Mouse (Mus musculus) ES-Bruce4 (cell line): ENCODE results near the gene Osbpl11.

ENCODE experiments used
- CTCF ChIP-seq: IDR thresholded peaks from one replicate; pipeline ENCODE4 v1.8.1; 2011; ENCODE audit warnings: low read depth, low read length
- EP300 ChIP-seq: IDR thresholded peaks from 2 replicates; pipeline ENCODE4 v1.6.1; 2011; ENCODE audit warnings: low read depth, low read length; ENCODE audit not compliant: insufficient read depth
- POLR2A ChIP-seq: IDR thresholded peaks from one replicate; pipeline ENCODE4 v1.8.1; 2011; ENCODE audit warnings: low read length; ENCODE audit not compliant: insufficient read depth

- TF ChIP-seq CTCF (no peak), POLR2A (no peak), EP300 (no peak)
These were observed 65.8 kb downstream of the Osbpl11 start for GRCm38 (mm10) chr16:33250651-33251120.
